Mouse (Mus musculus) small intestine, adult 2 months (tissue): ENCODE measurements around the gene Mapk6.

Experiments used
- CTCF ChIP-seq: fragments of 200-500 bp; IDR thresholded peaks from 2 replicates; pipeline ENCODE4 v1.5.1; 2012; ENCODE audit warnings: low read depth, mild to moderate bottlenecking, control low read depth, inconsistent platforms, low read length, moderate library complexity, mixed read lengths; ENCODE audit not compliant: insufficient replicate concordance, insufficient read length; ENCODE audit errors: extremely low read depth
- POLR2A ChIP-seq: fragments of 200-500 bp; IDR thresholded peaks from 2 replicates; pipeline ENCODE4 v1.6.1; 2012; ENCODE audit warnings: low read depth, mild to moderate bottlenecking, control low read depth, inconsistent platforms, low read length, moderate library complexity

DNA sequence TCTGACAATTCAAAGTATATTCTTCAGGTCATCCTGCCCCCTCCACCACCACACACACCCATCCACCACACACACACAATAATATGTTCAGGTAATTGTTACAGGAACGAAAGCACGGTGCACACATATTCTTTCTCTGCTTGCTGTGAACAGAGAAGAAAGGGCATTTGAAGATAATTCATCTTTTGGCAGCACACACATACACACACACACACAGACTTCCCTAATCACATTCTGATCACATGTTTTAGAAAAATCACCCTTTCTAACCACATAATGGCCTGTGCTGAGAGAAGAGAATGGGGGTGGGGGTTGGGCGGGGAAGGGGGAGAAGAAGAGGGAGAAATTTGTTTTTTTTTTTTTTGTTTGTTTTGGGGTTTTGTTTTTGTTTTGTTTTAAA lies 22.9 kb upstream of the Mapk6 start:
- TF ChIP-seq CTCF (no peak), POLR2A (no peak)
